Mouse (Mus musculus) lung, postnatal 0 days (tissue): ENCODE data around the gene Tmem51.

Experiments
- CTCF ChIP-seq: IDR thresholded peaks from 2 replicates; pipeline ENCODE4 v1.5.1; 2016; ENCODE audit warnings: antibody characterized with exemption, mild to moderate bottlenecking
- EP300 ChIP-seq: IDR thresholded peaks from 2 replicates; pipeline ENCODE4 v1.6.1; 2016; ENCODE audit warnings: antibody characterized with exemption, mild to moderate bottlenecking, control low read depth

DNA sequence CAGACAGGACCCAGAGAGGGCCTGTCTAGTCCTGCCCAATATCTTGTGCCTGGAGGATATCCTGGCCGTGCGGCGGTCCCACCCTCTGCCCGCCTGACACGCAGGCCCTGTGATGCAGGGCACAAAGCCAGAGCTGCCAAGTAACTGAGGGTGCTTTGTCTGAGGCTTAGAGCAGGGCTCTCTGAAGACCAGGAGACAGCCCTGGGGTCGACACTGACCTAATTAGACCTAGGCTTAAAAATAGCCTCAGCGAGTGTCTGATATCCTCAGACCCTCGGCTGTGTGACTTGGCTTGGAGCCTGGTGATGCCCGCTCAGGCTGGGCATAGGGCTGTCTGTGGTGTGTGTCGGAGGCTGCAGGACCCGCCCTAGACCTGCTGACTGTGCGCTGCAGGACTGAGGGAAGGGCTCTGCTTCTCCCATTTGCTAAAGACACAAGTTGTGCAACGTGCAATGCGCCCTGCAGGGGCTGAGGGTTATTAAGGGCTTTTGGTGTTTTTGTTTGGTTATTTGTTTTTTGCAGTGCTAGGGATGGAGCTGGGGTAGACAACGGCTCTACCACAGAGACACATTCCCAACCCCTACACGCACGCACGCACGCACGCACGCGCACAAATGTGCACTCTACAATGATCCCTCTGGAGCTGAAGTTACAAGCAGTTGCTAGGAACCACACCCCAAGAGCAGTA, 26.4 kb downstream of the Tmem51 start:
- no peak for TF ChIP-seq CTCF
- no peak for TF ChIP-seq EP300
